Mouse (Mus musculus) megakaryocyte-erythroid progenitor cell, adult 5-6 weeks (primary cell): ENCODE measurements around the gene Btf3. TPM values are rescaled to one million over a fixed set of nuclear protein-coding genes. Genes with fewer than 3 reads are reported as not detected.
A peak's percentile ranks its signal among the peaks of the same experiment; 100 is the strongest.

ENCODE experiments used
- ATAC-seq: replicated peaks from 2 replicates; pipeline ENCODE4 v1.8.0; 2016; ENCODE audit warnings: mild to moderate bottlenecking, inconsistent platforms; ENCODE audit not compliant: severe bottlenecking, poor library complexity, low FRiP score, low TSS enrichment
- total RNA-seq, 2 experiments: library from RNA; stranded (forward) in 1 of 2; stranded (reverse) in 1 of 2; fragments of 200-1000, 215-1000 nt in 1 of 2; fragments of >200 nt in 1 of 2; fragmentation: Nextera tagmentation in 1 of 2; gene quantifications; 2 replicates each; pipeline ENCODE4 v1.2.3; 2014 to 2017

The Btf3 gene
- total RNA-seq, 2 experiments from 2014 or later, result 1,210 to 2,726 TPM

- ATAC-seq, result peak; percentile 84
These were observed 34.7 kb upstream of the Btf3 start for GRCm38 (mm10) chr13:98351527-98351926.

GRCm38 (mm10) chr13:98349491-98349890, 32.7 kb upstream of the Btf3 start:
- ATAC-seq, result no peak

- no peak for ATAC-seq
These were observed 23.7 kb upstream of the Btf3 start for GRCm38 (mm10) chr13:98340506-98340905.

GRCm38 (mm10) chr13:98336205-98336604, 19.4 kb upstream of the Btf3 start:
- no peak for ATAC-seq

- ATAC-seq, result peak; percentile 90
These were observed 15.3 kb upstream of the Btf3 start for GRCm38 (mm10) chr13:98332106-98332505.

- no peak for ATAC-seq
These were observed 8.2 kb upstream of the Btf3 start for GRCm38 (mm10) chr13:98325034-98325433.

- ATAC-seq, result no peak
These were observed 1.1 kb upstream of the Btf3 start for GRCm38 (mm10) chr13:98317911-98318310.

GRCm38 (mm10) chr13:98317246-98317677, 456 bp upstream of the Btf3 start:
- ATAC-seq, result 0 out of 2 replicates have a peak, but pooled peaks have one; percentile 11

- ATAC-seq, result no peak
These were observed 696 bp downstream of the Btf3 start for GRCm38 (mm10) chr13:98316140-98316479.

GRCm38 (mm10) chr13:98315124-98315523, 1.7 kb downstream of the Btf3 start:
- ATAC-seq, result no peak

GRCm38 (mm10) chr13:98313631-98314030, 3.2 kb downstream of the Btf3 start:
- no peak for ATAC-seq

GRCm38 (mm10) chr13:98311597-98311996, 5.2 kb downstream of the Btf3 start:
- ATAC-seq, result no peak

- ATAC-seq, result no peak
These were observed 8.1 kb downstream of the Btf3 start for GRCm38 (mm10) chr13:98308724-98309123.

- ATAC-seq, result no peak
These were observed 8.8 kb downstream of the Btf3 start for GRCm38 (mm10) chr13:98308004-98308403.

GRCm38 (mm10) chr13:98306852-98307475, 9.8 kb downstream of the Btf3 start:
- ATAC-seq, result no peak

- no peak for ATAC-seq
These were observed 10.4 kb downstream of the Btf3 start for GRCm38 (mm10) chr13:98306393-98306792.

GRCm38 (mm10) chr13:98305257-98305656, 11.5 kb downstream of the Btf3 start:
- ATAC-seq, result no peak

GRCm38 (mm10) chr13:98298833-98299758, 17.7 kb downstream of the Btf3 start:
- ATAC-seq, result peak; percentile 90

- ATAC-seq, result no peak
These were observed 18.8 kb downstream of the Btf3 start for GRCm38 (mm10) chr13:98297883-98298482.

- no peak for ATAC-seq
These were observed 20.7 kb downstream of the Btf3 start for GRCm38 (mm10) chr13:98296072-98296471.
